Mouse (Mus musculus) C3H10T1/2 (cell line): ENCODE data around the gene Zfp12. TPM values are rescaled to one million over a fixed set of nuclear protein-coding genes. Genes with fewer than 3 reads are reported as not detected.

Source experiments
- polyA plus RNA-seq, 2 experiments: library from polyadenylated mRNA; unstranded; fragments of >200 nt; fragmentation: generic; extraction: Trizol; gene quantifications; one replicate each; pipeline ENCODE4 v1.2.1; 2012; ENCODE audit warnings: missing spikeins in 2 of 2

Gene Zfp12
- polyA plus RNA-seq: 1 to 10 TPM in 1 of 2 experiments, under 1 TPM in 1; 0.57 to 6.5 TPM

GRCm38 (mm10) chr5:143235028-143235693 is at the start of gene Zfp12:
Zfp12 (plus strand) TSS chr5:143235163.

GRCm38 (mm10) chr5:143226790-143227189 is 8.2 kb upstream of the Zfp12 start, which contains the start of gene Spdye4a:
Spdye4a (minus strand) TSS chr5:143226890.

GRCm38 (mm10) chr5:143269363-143270150 is 34.6 kb downstream of the Zfp12 start, which contains the start of gene Zfp316:
Zfp316 (minus strand) TSS chr5:143270022.

GRCm38 (mm10) chr5:143293404-143293803 is 58.4 kb downstream of the Zfp12 start, which contains the start of gene Zfp853:
Zfp853 (minus strand) TSS chr5:143293623.

Other genes starting within 250 kb of the Zfp12 start
- gene Rnf216, start 122.2 kb upstream of the Zfp12 start, polyA plus RNA-seq: 10 to 100 TPM in 1 of 2 experiments, 1 to 10 TPM in 1; 1.9 to 15.8 TPM
- gene Olfr718-ps1, start 87.6 kb upstream of the Zfp12 start, polyA plus RNA-seq: not detected
- gene Rbak, start 54.4 kb upstream of the Zfp12 start, polyA plus RNA-seq: 1 to 10 TPM in 1 of 2 experiments, under 1 TPM in 1; 0.18 to 4.2 TPM
- gene Spdye4b, start 54.1 kb upstream of the Zfp12 start, polyA plus RNA-seq: under 1 TPM in 1 of 2 experiments, not detected in 1; 0.02 TPM
- not detected for gene Spdye4a, start 8.3 kb upstream of the Zfp12 start, polyA plus RNA-seq
- 1 to 10 TPM; 1.6 to 8.9 TPM for gene Zfp316, start 34.9 kb downstream of the Zfp12 start, polyA plus RNA-seq
- gene Zfp853, start 58.5 kb downstream of the Zfp12 start, polyA plus RNA-seq: under 1 TPM in 1 of 2 experiments, not detected in 1; 0.01 TPM
- gene E130309D02Rik, start 80.2 kb downstream of the Zfp12 start, polyA plus RNA-seq: 10 to 100 TPM; 21.4 to 24.3 TPM
- gene Zdhhc4, start 94.1 kb downstream of the Zfp12 start, polyA plus RNA-seq: 10 to 100 TPM; 56.6 to 92.2 TPM
- gene Grid2ip, start 122.2 kb downstream of the Zfp12 start, polyA plus RNA-seq: not detected
- 100 to 1,000 TPM in 1 of 2 experiments, 10 to 100 TPM in 1; 50.1 to 119 TPM for gene Kdelr2, start 168.7 kb downstream of the Zfp12 start, polyA plus RNA-seq
- gene Daglb, start 229.4 kb downstream of the Zfp12 start, polyA plus RNA-seq: 1 to 10 TPM; 2.1 to 4.3 TPM